Mouse (Mus musculus) ES-Bruce4 (cell line): ENCODE measurements around the gene Lclat1. TPM values are rescaled to one million over a fixed set of nuclear protein-coding genes. Genes with fewer than 3 reads are reported as not detected.
A peak's percentile ranks its signal among the peaks of the same experiment; 100 is the strongest.

Source experiments
- H3K27ac ChIP-seq: 2 replicates; pipeline ENCODE4 v1.5.1; 2012; ENCODE audit warnings: low read length, inconsistent platforms; ENCODE audit not compliant: insufficient read depth
- H3K27me3 ChIP-seq: 2 replicates; pipeline ENCODE4 v1.6.1; 2012; ENCODE audit warnings: mild to moderate bottlenecking, low read length, inconsistent platforms; ENCODE audit not compliant: control insufficient read depth, poor library complexity, insufficient read depth, severe bottlenecking
- H3K36me3 ChIP-seq: 2 replicates; pipeline ENCODE4 v1.6.1; 2012; ENCODE audit warnings: inconsistent platforms, mild to moderate bottlenecking, low read length, moderate library complexity; ENCODE audit not compliant: control insufficient read depth, poor library complexity, insufficient read depth, severe bottlenecking
- H3K4me1 ChIP-seq: one replicate; pipeline ENCODE4 v1.8.1; 2011; ENCODE audit warnings: low read length; ENCODE audit not compliant: control insufficient read depth, insufficient read depth
- H3K4me3 ChIP-seq: 2 replicates; pipeline ENCODE4 v1.5.1; 2011; ENCODE audit warnings: low read depth, mild to moderate bottlenecking, low read length
- H3K9ac ChIP-seq: 2 replicates; pipeline ENCODE4 v1.6.1; 2012; ENCODE audit warnings: low read depth, mild to moderate bottlenecking, inconsistent platforms; ENCODE audit not compliant: poor library complexity, severe bottlenecking
- H3K9me3 ChIP-seq: replicated peaks from 2 replicates; pipeline ENCODE4 v1.6.1; 2012; ENCODE audit warnings: mild to moderate bottlenecking, low read length, inconsistent platforms; ENCODE audit not compliant: control insufficient read depth, poor library complexity, insufficient read depth, severe bottlenecking
- CTCF ChIP-seq: IDR thresholded peaks from one replicate; pipeline ENCODE4 v1.8.1; 2011; ENCODE audit warnings: low read depth, low read length
- EP300 ChIP-seq: IDR thresholded peaks from 2 replicates; pipeline ENCODE4 v1.6.1; 2011; ENCODE audit warnings: low read depth, low read length; ENCODE audit not compliant: insufficient read depth
- POLR2A ChIP-seq: IDR thresholded peaks from one replicate; pipeline ENCODE4 v1.8.1; 2011; ENCODE audit warnings: low read length; ENCODE audit not compliant: insufficient read depth
- polyA plus RNA-seq: library from polyadenylated mRNA; stranded (reverse); fragments of >200 nt; gene quantifications from 2 replicates; pipeline ENCODE4 v1.2.4, GENCODE M21; 2011; ENCODE audit warnings: low read depth; ENCODE audit not compliant: missing spikeins, insufficient read depth, insufficient read length

The Lclat1 gene
- polyA plus RNA-seq, 1 experiment: 12.1 TPM

DNA sequence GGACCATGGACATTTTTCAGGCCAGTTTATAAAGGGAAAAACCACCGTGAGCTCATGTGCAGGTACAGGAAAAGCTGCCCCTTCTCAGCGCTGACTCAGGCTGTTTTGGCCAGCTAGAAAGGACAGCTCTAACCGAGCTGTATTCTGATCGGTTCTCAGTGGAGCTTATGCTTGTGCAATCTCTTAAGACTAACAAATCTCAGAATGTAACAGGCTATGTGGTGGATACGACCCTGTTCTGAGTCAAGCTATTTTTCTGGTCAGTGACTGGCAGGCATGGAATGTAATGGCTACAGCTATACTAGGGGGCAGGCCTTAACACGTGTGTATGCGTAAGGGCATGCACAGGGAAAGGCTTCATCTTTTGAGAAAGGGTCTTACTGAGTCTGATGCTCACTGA, 4.3 kb downstream of the Lclat1 start:
- Histone ChIP-seq H3K4me3 (no peak overlapping the region), H3K9me3 (no peaks in the 10 kb centered on the region), H3K36me3 (no peaks in the 10 kb centered on the region), H3K9ac (no peak overlapping the region), H3K27me3 (no peaks in the 10 kb centered on the region), H3K4me1 (no peaks in the 10 kb centered on the region), H3K27ac (no peak overlapping the region)
- no peak for TF ChIP-seq POLR2A
- no peak for TF ChIP-seq CTCF
- TF ChIP-seq EP300: no peak

DNA sequence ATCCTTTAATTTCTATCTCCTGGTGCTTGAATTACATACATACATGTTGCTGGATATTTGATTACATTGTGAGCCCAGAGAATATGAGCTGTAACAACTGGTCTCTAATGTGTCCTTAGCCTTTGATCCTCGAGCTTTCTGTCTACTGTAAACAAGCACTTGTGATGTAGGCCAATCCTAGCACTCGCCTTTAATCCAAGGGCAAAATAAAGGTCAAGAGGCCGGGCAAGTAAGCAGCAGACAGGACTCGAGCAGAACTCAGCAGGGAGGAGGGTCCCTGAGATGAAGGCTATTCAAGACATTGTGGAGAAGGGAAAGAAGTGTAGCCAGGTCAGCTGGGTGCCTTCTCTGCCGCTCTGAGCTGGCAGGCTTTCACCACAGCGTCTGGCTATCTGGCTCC, 4.8 kb downstream of the Lclat1 start:
- Histone ChIP-seq H3K4me1 (no peaks in the 10 kb centered on the region), H3K36me3 (no peaks in the 10 kb centered on the region), H3K27ac (no peak overlapping the region), H3K27me3 (no peaks in the 10 kb centered on the region), H3K4me3 (no peak overlapping the region), H3K9ac (no peak overlapping the region), H3K9me3 (no peaks in the 10 kb centered on the region)
- TF ChIP-seq EP300 (0 out of 2 replicates have a peak, but pooled peaks have one; percentile 34), CTCF (no peak)

DNA sequence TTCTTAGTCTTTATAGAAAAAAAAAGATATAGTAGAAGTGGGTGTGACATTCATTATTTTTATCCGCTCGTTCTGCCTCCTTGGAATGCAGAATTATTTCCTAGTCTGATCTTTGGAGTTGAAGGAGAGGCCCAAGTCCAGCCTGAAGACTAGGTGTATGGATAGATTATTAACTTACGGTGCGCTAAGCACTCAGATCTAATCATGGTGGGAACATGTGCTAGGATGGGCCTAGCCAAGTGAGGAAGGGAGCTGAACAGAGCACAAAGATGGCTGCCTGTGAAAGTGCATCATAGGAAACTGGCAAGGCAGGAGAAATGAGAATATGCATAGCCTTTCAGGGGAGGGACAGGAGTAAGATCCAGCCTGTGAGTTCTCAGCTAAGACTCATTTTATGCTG, 5.4 kb downstream of the Lclat1 start:
- Histone ChIP-seq H3K4me1 (no peaks in the 10 kb centered on the region), H3K4me3 (no peak overlapping the region), H3K27ac (no peak overlapping the region), H3K36me3 (no peaks in the 10 kb centered on the region), H3K27me3 (no peaks in the 10 kb centered on the region), H3K9me3 (no peaks in the 10 kb centered on the region), H3K9ac (no peak overlapping the region)
- TF ChIP-seq CTCF: no peak
- no peak for TF ChIP-seq EP300
- TF ChIP-seq POLR2A: no peak

DNA sequence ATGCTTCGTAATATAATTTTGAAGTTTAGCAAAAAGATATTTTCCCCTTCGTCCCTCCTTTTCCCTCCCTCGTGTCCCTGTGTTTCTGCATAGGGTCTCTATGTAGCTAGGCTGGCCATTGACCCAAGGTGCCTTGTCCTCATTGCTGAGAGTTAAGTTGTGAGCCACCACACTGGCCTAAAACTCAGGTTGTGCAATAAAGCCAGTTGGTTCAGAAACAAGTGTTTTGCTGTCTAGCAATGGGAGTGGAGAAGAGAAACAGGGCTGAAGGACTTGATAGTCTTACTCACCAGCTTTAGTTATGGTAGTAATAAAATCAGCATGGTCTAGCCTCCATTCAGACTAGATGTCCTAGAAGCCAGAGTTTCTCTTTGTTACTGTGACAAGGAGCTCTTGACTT, 10.3 kb downstream of the Lclat1 start:
- no peaks in the 10 kb centered on the region for H3K9me3 ChIP-seq
- H3K27ac ChIP-seq: no peak overlapping the region
- H3K4me1 ChIP-seq: no peaks in the 10 kb centered on the region
- no peak overlapping the region for H3K9ac ChIP-seq
- TF ChIP-seq EP300: no peak
- no peak for TF ChIP-seq CTCF
- TF ChIP-seq POLR2A: no peak
- no peak overlapping the region for H3K4me3 ChIP-seq
- no peaks in the 10 kb centered on the region for H3K36me3 ChIP-seq
- no peaks in the 10 kb centered on the region for H3K27me3 ChIP-seq

DNA sequence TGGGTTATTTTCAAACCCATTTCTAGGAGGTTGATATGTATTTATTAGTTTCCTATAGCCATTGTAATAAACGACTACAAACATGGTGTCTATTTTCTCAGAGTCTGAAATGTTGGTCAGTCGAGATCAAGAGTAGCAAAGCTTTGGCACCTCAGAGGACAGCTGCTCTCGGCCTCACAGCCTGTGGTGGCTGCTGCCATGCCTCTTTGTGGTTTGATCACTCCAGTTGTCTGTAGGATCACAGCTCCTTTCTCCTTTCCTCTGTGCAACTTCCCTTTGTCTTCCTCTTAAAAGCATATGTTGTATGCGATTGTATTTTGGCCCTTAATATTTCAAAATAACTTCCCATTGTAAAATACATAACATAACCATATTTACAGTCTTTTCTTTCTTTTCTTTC, 10.9 kb downstream of the Lclat1 start:
- Histone ChIP-seq H3K9ac (no peak overlapping the region), H3K9me3 (no peaks in the 10 kb centered on the region), H3K27me3 (no peaks in the 10 kb centered on the region), H3K36me3 (no peaks in the 10 kb centered on the region), H3K4me1 (no peaks in the 10 kb centered on the region), H3K4me3 (no peak overlapping the region), H3K27ac (no peak overlapping the region)
- TF ChIP-seq CTCF: no peak
- TF ChIP-seq EP300: no peak
- no peak for TF ChIP-seq POLR2A

DNA sequence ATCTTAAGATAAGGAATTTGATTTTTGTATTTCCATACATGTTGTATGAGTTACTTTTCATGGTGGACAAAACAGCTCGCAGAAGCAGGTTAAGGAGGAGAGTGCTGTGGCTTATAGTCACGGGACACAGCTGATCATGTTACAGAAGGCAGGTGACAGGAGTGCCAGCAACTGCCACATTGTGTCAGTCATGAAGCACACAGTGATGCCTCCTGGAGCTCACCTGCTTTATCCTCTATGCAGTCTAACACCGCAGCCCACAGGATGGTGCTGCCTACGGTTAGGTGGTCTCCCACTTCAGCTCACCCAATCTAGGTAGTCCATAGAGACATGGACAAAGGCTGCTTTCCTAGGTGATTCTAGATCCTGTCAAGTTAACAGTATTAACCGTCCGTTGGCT, 11.4 kb downstream of the Lclat1 start:
- Histone ChIP-seq H3K9ac (no peak overlapping the region), H3K27me3 (no peaks in the 10 kb centered on the region), H3K36me3 (no peaks in the 10 kb centered on the region), H3K4me1 (no peaks in the 10 kb centered on the region), H3K4me3 (no peak overlapping the region), H3K27ac (no peak overlapping the region), H3K9me3 (no peaks in the 10 kb centered on the region)
- TF ChIP-seq POLR2A (no peak), EP300 (no peak), CTCF (no peak)
